Mouse (Mus musculus) thymus, postnatal 25 days (tissue): ENCODE results near the gene Mrps11.
A peak's percentile ranks its signal among the peaks of the same experiment; 100 is the strongest.

Source experiments
- DNase-seq: peaks from one replicate; pipeline ENCODE4 v3.0.0; 2022

Gene Mrps11

DNA sequence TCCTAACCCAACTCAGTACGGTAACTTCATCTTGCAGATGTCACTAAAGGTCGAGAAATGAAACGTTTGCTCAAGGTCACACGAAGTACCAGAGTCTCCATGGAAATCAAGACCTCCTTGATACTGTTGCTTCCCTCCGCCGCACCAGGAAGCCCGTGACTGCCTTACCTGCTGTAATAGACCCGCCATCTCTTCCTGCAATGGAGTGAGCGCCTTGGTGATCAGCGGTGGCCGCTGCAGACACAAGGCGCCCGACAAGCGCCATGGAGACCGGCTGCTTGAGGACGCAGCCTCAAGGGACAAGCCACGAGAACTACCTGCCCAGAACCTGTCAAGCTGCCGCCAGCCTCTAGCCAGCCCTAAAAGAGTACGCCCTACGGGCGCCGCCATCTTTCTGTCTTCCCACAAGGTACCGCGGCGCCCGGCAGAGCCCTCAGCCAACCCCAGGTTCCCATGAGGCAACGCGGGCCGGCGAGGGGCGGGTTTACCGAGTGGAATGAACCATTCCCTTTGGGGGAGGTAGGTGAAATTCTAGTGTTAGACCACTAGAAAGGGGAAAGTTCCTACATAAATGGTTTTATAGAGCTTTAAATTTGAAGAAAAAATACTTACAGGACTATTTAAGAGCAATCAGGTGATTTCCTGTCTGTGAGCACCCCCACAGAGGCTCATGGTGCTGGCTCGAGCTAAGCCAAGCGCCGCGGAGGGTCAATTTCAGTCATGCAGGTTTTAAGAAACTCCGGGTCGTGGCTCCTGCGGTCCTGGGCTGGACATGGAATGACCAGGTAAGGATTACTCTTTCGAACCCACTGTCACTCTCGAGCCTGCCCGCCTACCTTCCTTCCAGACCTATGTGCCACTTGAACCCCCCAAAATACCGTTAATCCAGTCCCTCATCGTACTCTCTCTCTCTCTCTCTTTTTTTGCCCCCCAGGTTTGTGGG, at the start of gene Mrps11, which contains the start of gene Mrpl46:
TSS of gene Mrps11 (plus strand) at position 481 of the 943 bp plus-strand sequence.
TSS of gene Mrpl46 (minus strand) at position 893 of the 943 bp plus-strand sequence.
- peak; percentile 87 for DNase-seq

DNA sequence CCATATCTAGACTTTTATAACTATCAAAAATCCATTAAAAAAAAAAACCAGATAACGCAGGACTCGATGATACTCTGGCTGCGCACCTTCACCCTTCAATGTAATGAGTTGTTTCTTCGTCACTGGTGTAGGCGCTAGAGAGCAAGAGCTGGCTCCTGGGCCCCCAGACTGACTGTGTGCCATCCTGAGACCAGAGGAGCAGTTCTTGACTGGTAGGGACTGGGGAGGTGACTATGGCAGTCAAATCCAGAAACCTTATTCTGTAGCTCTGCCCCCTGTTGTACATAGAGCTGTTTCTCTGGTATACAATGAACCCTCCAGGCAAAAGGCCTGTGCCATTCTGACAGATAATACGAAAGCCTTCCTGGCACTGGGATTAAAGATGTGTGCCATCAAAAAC, 45.7 kb upstream of the Mrps11 start:
- DNase-seq, result peak; percentile 55

DNA sequence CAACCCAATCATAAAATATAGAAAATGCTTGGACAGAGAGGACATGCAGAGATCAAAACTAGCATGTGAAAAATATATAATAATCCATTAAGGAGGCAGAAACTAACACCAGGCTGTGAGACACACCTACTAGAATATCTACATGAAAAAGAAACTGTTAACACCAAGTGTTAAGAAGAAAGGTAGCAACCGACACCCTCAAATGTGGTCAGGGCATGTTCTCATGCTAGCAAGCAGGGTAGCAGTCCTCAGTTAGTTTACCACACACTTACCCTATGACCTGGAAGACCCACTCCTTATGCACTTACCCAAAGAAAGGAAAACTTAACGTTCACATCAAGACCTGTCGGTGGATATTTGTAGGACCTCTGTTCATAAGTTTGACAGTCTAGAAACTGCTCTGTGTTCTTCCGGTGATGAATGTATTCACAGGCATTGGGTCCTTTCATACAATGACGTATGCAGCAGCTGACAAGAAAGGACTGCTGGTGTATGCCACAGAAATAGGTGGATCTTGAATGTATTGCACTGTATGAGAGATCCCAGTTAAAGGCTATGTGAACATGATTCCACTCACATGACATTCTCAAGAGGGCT, 45.2 kb upstream of the Mrps11 start, which contains the start of gene Ntrk3:
TSS of gene Ntrk3 (minus strand) at position 399 of the 597 bp plus-strand sequence.
- DNase-seq, result peak; percentile 60

DNA sequence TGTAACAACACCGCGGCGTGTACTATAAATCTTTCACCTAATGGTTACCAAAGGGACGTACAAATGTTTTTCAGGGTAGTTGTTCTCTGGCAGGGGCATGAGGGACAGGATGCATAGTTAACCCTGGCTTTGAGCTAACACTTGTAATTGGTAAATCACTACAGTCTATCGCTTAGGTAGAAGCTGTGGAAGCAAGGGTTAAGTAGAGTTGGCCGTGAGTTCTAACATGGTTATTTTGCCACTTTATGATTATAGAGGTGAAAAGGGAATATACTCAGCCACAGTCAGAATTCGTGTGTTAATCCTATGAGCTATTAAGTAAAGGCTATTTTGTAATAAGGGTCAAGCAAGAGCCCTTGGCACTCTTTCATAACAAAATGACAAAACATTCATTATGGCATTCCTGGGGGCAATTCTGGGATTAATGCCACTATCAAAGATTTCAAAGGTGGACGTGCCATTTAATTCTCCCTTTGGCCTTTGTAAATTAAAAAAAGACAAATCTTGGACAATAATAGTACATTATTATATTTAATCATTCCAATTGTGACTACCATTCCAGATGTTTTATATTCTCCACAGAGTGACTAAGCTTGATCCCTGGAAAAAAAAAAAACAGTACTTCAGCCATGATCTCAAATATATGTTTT, 43.4 kb upstream of the Mrps11 start:
- DNase-seq, result no peak

DNA sequence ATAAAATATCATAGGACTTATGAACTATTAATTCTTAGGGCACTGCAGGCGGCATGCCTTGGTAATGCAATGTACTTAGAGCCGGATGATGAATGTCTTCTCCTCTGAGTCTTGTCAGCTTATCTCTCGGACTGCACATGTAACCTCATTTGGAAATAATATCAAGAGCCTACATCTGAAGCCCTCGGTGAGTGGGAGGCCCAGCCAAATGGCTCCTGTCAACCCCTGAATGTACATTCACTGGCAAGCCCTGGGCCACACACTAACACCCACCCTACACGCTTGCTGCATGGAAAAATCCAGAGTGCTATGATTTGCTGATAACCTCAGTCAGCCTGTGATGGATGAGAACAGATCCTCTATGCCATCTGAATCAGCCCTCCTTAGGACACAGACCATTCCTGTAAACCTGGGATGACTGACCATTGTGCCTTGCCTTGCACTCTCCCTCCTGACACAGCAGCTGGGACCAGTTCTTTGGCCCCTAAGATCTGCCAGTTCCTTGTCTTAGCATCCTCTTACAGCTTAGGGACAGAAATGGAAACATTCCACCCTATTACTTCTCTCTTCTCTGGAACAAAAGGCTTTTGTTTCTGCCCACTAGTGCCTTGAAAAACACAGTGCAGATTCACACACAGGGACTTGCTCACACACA, 39.1 kb upstream of the Mrps11 start:
- DNase-seq, result no peak

DNA sequence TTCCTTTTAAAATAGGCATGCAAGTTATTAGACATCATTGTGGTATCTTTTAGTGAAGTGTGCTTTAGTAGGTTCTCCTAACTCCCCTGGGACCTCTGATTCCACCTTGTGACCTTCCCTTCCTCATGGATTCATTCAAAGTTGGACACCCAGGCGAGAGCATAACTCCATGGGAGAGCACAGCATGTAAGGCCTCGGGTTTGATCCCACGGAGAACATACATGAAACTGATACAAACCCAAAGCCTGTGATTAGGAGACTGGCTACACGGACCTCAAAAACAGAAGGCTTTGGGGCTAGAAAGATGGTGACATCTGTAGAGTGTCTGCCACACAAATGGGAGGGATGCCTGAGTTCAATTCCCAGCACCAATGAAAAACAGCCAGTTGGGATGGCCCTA, 30.0 kb upstream of the Mrps11 start:
- no peak for DNase-seq

DNA sequence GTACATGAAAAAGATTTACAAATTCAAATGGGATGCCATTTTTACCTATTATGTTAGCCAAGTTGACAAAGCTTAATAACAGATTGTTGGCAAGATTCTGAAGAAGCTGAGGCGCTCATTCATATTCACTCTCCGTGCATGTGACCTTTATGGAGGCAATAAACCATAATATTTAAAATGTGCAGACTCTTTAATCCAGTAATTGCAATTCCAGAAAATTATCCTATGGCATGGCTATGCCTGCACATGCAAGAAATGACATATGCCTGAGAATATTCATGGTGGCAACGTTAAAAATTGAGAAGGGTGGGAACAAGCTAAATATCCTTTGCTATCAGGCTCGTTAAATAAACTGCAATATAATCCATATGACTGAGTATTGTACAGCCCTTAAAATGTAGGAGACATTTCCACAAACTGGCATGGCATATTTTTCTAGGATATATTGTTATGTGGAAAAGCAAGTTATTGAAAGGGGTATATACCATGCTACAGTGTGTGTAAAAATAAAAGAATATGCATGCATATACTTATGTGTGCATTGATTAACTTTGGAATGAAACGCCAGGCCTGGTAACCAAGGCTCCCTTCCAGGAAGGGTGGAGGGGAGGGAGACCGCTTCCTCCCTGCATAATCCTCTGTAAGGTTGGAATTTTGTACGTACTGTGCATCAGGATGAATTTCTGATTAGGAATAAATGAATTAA, 29.0 kb upstream of the Mrps11 start:
- no peak for DNase-seq

DNA sequence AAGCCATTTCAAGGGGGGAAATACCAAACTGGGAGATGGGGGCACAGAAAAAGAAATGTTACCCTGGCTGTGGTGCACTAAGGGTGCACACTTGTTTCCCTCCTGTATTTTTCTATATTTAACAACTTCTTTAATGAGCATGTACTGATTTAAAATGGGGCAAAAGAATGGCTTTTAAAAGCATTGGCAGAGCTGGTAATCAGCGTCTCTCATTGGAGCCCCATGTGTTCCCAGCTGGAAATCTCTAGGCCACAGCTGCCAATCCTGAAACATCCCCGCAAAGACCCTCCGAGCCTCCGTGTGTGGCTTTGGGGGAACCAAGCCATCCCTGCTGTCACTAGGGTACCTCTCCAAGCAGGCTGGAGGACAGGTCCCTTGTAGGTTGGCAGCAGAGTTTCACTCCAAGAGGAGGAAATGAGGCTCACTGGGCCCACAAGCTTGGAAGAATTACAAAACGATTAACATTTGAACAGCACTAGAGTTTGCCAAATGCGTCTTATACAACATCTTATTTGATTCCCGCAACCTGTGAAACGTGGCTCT, 28.4 kb upstream of the Mrps11 start:
- DNase-seq, result no peak

DNA sequence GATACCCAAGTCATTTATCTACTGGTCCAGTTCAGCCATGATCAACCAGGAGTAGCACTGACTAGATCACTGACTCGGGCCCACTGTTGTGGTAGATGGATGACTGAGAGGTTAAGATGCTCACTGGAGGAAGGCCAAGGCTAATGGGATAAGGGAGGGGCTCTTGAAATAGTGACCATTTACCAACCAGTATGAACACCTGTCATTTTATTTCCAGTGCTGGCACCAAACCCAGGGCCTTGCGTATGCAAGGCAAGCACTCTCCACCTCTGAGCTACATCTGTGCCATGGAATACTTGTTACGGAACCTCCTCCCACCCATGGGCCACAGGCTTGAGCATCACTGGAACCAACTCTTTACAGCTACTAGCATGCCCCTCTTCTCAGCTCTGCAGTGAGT, 19.1 kb upstream of the Mrps11 start:
- DNase-seq, result no peak

DNA sequence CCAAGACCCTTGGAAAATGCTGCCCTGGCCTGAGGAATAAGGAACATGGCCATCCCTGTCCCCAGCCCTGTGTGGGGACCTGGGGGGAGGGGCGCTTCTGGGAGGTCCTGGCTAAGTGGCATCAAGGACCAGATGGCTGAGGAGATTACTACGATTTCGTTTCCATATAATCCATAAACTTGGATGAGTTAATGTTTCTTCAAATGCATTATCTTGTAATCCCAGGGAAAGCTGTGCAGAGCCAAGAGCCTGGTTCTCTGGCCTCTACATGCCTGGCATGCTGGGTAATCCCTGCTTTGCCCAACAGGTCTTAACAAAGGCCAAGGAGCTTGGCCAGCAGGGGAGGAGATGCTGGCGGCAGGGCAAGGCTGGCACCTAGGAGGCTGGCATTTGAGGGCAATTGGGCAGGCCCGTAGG, 17.7 kb upstream of the Mrps11 start:
- no peak for DNase-seq

DNA sequence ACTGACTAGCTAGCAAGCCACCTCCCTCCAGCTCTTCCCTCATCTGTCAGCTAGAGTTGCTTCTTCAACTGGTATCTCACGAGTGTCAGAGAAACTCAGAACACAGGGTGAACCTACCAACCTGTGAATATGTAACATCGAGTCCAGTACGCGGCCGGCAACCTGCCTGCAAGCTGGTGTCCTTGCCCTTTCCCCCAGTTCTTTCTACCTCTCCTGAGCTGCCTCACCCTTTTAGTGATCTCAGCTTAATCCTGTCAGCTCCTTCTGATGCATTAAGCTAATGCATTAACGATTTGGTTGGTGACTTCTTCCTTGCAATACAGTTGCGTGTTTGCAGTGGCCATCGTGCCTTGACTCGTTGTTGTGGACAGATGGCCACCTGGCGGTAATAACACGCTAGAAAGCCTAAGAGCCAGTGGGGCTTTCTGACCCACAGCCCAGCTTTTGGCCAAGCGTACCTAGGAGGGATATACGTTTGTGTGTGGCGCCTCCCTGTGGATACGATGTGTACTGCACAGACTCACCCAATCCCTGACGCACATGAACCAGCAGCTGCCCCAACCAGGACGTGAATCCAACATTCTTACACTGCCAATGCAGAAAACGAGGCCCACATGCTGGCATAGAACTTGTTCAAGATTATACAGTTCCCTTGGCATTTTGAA, 16.8 kb upstream of the Mrps11 start:
- peak; percentile 93 for DNase-seq

DNA sequence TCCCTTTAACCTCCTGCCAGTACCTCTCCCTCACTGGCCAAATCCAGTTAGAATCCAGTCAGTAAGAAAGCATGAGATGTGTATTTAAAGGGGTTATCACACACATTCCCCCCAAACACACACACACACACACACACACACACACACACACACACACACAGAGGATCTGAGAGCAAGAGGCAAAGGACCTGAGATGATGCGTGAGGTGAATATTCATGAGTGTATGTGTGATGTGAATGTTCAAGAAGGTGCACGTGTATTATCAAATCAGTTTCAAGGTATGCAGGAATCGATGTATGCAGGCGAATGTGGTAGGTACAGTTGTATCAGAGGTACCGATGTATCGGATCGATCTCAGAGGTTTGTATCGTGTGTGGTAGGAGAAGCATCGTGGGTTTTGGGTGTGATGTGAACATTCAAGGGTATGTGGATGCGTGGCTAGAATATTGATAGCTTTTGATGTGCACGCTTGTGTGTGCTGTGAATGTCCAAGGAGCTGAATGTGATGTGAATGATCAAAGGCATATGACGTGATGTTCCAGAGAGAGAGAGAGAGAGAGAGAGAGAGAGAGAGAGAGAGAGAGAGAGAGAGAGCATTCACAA, 14.9 kb upstream of the Mrps11 start:
- DNase-seq, result no peak

DNA sequence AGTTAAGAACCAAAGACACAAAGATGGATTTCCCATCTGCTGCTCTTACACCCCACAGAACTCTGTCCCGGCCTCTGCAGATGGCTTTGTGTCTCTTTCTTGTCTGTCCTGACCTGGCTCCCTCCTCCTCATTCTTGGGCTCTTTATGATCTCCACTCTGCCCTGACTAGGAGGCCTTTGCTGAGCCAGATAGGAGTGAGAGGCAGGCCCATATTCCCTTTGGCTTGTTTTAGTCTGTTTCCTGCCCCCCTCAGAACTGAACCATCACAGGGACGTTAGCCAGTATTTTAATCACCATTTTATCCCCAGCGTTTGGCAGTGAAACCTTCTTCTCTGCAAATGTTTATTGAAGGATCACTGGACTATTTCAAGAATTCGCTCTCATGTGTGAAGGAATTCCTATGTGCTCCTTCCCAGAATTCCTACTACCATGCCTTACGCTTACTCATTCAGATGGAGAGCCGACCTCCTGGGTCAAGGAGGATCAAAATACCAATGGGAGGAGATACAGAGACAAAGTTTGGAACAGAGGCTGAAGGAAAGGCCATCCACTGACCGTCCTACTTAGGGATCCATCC, 13.8 kb upstream of the Mrps11 start:
- DNase-seq, result no peak

DNA sequence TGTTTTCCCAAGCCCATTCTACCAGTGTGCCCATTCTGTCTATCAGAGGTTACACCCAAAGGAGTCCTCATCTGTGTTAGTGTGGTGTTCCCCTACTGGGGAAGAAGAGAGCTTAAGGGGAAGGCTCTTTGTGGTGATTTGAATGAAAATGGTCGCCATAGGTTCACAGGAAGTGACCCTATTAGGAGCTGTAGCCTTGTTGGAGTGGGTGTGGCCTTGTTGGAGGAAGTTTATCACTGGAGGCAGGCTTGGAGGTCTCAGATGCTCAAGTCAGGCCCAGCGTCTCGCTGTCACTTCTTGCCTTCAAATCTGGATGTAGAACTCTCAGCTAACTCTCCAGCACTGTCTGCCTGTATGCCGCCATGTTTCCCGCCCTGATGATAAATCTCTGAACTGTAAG, 12.0 kb upstream of the Mrps11 start:
- DNase-seq, result no peak

DNA sequence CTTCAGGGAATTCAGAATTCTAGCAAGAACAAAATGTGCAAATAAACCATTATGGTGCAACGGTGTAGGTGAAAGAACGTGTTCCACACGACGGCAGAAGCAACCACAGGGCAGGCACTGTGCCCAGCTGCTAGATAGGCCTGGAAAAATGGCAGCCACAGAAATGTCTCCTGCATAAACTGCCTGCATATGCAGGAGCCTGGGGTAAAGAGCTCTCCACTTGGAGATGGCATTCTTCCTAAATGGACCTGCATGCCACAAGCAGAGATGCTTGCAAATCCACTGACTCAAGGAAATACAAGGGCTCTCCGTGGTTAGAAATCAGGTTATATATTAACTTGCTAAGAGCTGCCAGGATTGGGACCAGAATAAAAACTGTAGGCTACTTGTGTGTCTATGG, 4.2 kb upstream of the Mrps11 start:
- DNase-seq, result no peak

DNA sequence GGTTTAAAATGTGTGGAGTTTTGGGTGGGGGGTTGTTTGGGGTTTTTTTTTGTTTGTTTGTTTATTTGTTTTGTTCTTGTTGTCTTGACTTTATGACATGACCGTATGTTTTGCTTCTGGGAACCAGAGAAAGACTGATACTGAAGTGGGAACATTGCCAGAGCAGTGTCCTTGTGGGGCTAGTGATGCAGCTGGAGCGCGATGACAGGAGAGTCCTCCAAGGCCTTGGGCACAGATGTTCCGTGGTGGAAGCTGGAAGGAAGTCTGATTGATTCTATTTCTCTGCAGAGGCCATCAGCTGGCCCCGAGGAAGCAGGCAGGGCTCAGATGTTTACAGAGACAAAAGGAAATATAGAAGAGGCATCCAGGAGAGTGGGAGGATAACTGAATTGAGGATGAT, 3.0 kb downstream of the Mrps11 start:
- no peak for DNase-seq

DNA sequence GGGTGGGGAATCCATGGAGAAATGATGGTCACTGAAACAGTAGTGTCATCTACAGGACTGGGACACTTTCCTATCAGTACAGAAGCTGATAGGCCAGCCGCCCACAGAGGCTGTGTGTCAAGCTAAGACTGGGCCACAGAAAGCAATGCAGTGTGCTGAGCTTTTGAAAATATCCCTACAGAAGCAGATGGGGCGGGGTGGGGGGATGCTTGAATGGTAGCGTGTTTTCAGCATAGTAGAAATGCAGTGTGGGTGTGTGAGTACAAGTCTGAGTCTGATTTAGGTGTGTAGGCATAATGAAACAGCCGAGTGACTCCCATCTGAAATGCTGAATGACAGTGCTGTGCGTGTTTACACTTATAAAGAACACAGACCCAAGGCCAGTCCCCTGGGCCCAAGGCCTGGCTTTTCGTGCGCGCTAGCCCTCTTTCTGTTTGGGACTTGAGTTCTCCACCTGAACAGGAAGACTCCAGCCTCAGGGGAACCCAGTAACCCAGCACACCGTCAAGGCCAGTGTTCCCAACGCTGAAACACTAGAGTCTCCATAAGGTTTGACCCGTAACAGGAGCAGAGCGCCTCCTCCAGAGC, 5.0 kb downstream of the Mrps11 start:
- DNase-seq, result no peak

DNA sequence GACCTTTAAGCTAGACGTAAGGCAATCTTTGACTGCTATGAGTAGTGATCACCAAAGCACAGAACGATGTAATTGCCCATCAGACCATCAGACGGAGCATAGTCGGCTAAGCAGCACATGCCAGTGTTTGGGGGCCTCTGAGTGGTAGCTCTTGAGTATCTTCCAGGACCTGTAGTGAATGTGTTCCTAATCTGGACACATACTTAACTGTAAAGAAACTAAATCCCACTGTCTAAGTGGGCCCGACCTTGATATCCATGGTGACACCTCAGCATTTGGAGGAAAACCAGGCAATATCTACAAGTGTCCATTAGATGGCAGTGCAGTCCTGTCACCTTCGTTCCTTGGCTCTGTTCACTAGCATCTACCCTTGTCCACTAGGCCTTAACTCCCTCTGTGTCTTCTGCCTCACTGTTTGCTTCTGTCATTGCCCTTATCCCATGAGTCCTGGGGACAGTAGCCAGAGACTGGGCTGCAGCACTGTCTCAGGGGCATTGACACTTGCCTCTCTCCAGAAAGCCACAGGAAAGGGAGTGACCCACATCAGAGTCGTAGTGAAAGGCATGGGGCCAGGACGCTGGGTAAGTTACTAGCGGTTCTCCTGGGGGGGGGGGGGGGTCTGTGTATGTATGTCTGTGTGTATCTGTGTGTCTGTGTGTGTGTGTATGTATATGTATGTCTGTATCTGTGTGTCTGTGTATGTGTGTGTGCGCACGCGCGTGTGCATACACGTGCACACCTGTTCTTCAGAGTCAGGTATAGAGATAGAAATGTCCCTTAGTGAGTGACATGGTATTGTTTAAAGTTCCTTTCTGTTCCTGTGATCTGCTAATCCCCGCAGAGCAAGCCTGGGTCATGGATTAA, 8.7 kb downstream of the Mrps11 start:
- DNase-seq, result peak; percentile 59

DNA sequence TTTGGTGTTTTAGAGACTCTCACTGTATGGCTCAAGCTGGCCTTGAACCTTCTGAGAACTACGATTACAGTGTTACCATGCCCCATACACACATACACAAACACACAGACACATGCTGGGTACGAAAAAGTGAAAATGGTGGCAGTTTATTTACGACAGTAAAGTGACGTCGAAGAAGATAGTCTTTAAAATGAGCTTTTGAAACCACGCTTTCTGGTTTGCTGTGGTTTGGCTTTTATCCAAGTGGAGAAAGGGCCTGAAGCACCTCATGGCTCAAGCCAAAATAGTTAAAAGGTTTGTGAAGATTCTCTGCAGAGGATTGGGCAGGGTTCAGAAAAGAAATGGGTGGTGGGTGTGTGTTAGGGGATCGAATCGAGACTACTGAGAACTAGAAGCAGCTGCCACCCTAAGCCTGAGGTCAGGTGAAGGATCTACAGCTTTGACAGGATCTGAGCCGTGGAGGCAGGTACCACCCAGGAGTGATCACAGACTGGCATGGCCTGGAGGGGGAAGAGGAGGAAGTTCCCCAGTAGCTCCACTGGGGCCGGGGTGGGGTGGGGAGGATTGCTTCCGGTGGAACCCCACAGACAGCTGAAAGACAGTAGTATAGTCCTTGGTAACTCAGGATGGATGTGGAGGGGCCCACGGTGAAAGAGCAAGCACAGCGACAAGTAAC, 11.1 kb downstream of the Mrps11 start:
- DNase-seq, result peak; percentile 27
